Mouse (Mus musculus): ENCODE results near the gene Clca3a1. TPM values are rescaled to one million over a fixed set of nuclear protein-coding genes. Genes with fewer than 3 reads are reported as not detected.
"Not testable (repeated sequence)": the region's sequence is repeated elsewhere in the genome, so short reads cannot be mapped to it uniquely, and the experiment has no call there.

Clca3a1 gene
- polyA plus RNA-seq (2012; rRNA removed): 1.0 and 1.2 TPM in 2 replicates

DNA sequence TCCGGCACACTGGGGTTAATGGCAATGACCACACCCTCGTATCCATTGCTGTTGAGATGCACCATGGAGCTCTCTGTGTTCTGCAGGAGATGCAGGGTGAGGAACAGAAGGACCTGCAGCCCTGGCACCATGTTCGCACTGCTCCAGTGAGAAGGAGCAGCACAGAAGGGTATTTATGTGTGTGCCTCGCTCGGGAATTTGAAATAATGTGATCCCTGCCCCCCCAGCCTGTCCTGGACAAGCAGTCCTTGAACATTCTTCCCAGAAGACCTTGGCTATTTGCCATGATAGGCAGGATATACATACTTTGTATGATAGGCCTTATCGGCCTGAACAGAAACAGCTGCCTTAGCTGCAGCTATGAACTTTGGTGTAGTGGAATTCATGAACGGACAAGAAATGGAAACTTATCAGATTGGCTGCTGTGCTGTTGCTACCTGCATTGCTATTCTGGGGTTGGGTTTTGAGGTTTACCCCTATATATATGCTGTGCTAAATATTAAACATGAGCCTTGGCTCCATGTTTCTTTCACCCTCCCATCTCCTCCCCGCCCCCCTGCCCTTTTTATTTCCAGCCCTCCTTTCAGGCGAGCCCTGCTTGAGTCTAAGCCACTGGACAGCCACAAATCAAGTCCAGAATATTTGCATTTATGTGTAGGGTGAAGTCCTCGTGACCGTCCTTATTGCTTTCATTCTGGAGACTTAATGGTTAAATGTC, at the start of gene Clca3a1:
Gene Clca3a1 (minus strand): TSS at position 386 of the 718 bp plus-strand sequence.
- Histone ChIP-seq H3K27ac (ENCODE audit: control insufficient read depth, insufficient read depth, low read length) (no peak within 1 kb of the TSS), H3K4me3 (ENCODE audit: control insufficient read depth, insufficient read depth, low read length) (no peak within 1 kb of the TSS), H3K27me3 (ENCODE audit: control insufficient read depth, insufficient read depth, low read length) (no peaks in the 10 kb centered on the region), H3K36me3 (ENCODE audit: control insufficient read depth, insufficient read depth, low read length) (no peaks in the 10 kb centered on the region), H3K4me1 (replicated peaks; ENCODE audit: control insufficient read depth, insufficient read depth, low read length) (no peaks in the 10 kb centered on the region)
- no peak for TF ChIP-seq CTCF (IDR thresholded peaks at IDR 0.05; ENCODE audit: borderline replicate concordance, control insufficient read depth, extremely low read depth, insufficient read depth, low read length, poor library complexity)
- no peak for TF ChIP-seq POLR2A (IDR thresholded peaks at IDR 0.05; ENCODE audit: control insufficient read depth, extremely low read depth, insufficient read depth, low read length, poor library complexity)
- 86% methylated on average over 11 of the region's 11 CpGs for WGBS
- no peak for DNase-seq

DNA sequence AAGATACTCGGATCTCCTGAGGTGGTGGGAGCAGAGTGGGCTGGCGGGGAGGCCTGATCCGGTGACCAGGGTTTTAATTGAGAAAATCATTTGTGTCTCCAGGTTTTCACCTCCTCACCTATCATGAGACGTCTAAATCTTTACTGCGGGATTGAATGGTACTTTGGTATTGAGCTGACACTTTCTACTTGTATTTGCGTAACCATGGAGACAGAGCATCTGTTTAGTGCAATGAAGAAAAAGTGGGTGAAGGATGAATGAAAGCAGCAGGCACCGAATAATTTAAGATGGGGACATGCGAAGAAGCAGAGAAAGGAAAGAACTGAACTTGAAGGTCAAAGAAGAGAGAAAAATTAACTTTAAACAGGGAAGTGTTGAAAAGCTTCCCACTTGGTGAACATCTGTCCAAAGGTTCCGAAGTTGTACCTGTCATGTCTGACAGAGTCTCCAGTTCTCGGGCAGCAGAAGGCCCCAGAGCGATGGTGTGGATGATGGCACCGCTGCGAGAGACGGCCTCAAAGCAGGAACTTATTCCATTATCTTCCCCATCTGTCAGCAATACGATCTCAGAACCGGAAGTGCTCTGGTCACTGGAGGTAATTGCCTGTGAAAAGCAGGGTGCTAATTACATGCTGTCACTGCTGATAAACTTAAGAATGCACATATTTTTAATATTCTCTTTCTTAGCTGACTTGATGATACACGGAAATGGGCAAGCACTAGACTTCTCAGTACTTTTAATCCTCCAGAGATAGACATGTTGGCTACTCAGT, 47.6 kb upstream of the Clca3a1 start:
- H3K27me3 ChIP-seq (ENCODE audit: control insufficient read depth, insufficient read depth, low read length); H3K36me3 ChIP-seq (ENCODE audit: control insufficient read depth, insufficient read depth, low read length); H3K4me1 ChIP-seq (replicated peaks; ENCODE audit: control insufficient read depth, insufficient read depth, low read length); H3K4me3 ChIP-seq (ENCODE audit: control insufficient read depth, insufficient read depth, low read length); DNase-seq; H3K27ac ChIP-seq (ENCODE audit: control insufficient read depth, insufficient read depth, low read length): not testable (repeated sequence)
- WGBS: 73% methylated on average over 17 of the region's 17 CpGs

DNA sequence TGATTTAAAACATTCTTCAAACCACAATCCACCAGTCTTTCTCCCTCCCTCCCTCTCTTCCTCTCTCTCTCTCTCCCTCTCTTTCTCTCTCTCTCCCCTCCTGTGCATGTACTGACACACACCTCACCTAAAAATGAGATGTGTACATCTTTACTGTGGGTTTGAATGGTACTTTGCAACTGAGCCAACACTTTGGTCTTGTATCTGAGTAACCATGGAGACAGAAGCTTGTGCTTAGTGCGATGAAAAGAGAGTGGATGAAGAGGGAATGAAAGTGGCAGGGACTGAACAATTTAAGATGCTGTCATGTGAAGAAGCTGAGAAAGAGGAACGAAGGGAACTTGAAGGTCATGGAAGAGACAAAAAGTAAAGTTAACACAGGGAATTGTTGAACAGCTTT, 45.8 kb upstream of the Clca3a1 start:
- 64% methylated on average over 2 of the region's 2 CpGs for WGBS
- DNase-seq; H3K27ac ChIP-seq (ENCODE audit: control insufficient read depth, insufficient read depth, low read length): not testable (repeated sequence)

DNA sequence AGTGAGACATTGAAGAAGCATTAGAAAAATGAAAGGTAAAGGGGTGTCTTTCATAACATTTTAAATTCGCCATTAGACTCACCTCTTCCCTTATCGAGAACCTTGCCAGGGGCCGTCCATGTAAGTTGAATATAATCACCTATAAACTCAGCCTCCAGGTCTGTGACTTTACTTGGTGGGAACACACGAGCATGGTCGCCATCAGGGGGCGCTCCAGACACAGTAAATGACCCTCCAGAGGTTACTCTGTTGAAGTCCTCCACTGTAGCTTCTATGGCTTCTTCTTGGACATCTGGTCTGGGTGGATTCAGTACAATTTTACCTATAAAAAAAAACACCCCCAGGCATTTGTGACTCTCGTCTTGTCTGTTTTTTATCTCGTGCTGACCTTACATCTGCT, 41.1 kb upstream of the Clca3a1 start:
- no peaks in the 10 kb centered on the region for H3K27me3 ChIP-seq (ENCODE audit: control insufficient read depth, insufficient read depth, low read length)
- H3K4me3 ChIP-seq (ENCODE audit: control insufficient read depth, insufficient read depth, low read length): no peak overlapping the region
- no peak overlapping the region for H3K27ac ChIP-seq (ENCODE audit: control insufficient read depth, insufficient read depth, low read length)
- DNase-seq: no peak
- no peaks in the 10 kb centered on the region for H3K36me3 ChIP-seq (ENCODE audit: control insufficient read depth, insufficient read depth, low read length)
- TF ChIP-seq CTCF (IDR thresholded peaks at IDR 0.05; ENCODE audit: borderline replicate concordance, control insufficient read depth, extremely low read depth, insufficient read depth, low read length, poor library complexity) (no peak), POLR2A (IDR thresholded peaks at IDR 0.05; ENCODE audit: control insufficient read depth, extremely low read depth, insufficient read depth, low read length, poor library complexity) (no peak)
- WGBS: 50% methylated on average over 8 of the region's 8 CpGs
- no peaks in the 10 kb centered on the region for H3K4me1 ChIP-seq (replicated peaks; ENCODE audit: control insufficient read depth, insufficient read depth, low read length)

More for the DNA sequence above, 45.8 kb upstream of the Clca3a1 start:
- H3K4me1 ChIP-seq (replicated peaks; ENCODE audit: control insufficient read depth, insufficient read depth, low read length); H3K27me3 ChIP-seq (ENCODE audit: control insufficient read depth, insufficient read depth, low read length); H3K36me3 ChIP-seq (ENCODE audit: control insufficient read depth, insufficient read depth, low read length); H3K4me3 ChIP-seq (ENCODE audit: control insufficient read depth, insufficient read depth, low read length): not testable (repeated sequence)

DNA sequence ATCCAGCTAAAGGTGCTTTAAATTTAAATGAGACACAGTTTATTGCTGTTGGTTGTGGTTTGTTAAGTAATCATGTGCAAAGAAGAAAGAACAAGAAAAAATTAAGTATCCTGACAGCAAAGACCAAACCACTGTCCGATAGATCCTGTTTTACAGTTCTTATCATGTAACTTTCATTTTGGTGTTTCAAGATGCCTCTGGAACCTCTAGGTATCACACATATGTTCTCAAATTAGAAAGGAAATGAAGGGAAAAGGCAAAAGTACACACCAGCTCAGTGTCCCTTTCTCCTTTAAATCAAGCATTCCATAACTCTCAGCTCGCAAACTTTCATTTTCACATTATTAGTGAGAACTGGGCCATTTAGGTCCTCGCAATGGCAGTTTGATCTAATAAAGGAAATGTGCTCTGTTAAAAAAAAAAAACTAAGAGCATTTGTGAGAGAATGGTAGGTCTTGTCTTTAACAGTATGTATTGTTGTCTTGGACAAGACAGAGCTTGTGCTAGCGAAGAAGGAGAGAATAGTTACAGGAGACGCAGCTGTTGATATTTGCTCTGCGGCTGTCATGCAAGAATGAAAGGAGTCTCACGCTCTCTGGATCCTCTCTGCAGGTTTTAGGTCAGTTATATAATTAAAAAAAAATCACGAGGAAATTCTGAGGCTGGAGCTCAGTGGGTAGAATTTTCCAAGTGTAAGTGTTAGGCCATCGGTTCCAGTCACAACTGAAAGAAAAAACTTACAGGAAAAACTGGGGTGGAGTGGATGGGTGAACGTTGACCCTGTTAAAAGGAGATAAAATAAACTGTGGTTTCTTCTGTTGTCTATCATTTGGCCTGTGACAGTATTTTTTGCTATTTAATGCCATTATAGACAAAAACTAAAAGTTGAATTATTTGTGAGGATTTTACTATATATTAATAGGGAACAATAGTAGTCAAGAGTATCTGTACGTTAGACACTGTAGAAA, 24.7 kb upstream of the Clca3a1 start:
- WGBS: 86% methylated on average over 11 of the region's 11 CpGs
- H3K36me3 ChIP-seq (ENCODE audit: control insufficient read depth, insufficient read depth, low read length): no peaks in the 10 kb centered on the region
- no peaks in the 10 kb centered on the region for H3K27me3 ChIP-seq (ENCODE audit: control insufficient read depth, insufficient read depth, low read length)

DNA sequence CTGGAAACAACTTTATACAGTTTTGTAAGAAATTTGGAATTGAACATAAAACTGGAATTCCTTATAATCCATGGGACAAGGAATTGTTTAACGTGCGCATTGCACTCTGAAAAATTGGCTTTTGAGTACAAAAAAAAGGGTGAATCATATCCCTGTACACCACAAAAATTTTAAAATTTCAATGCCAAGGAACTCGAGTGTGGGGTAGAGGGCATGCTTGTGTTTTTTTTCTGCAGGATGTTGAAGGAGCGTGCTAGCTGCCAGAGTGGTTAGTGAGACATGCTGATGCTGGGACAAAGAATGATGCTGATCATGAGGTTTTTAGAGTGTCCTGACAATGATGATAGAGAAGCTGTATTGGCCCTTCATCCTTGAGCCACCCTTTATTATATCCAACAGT, 4.4 kb upstream of the Clca3a1 start:
- WGBS: 90% methylated on average over 4 of the region's 4 CpGs
- no peak overlapping the region for H3K27ac ChIP-seq (ENCODE audit: control insufficient read depth, insufficient read depth, low read length)
- no peaks in the 10 kb centered on the region for H3K4me1 ChIP-seq (replicated peaks; ENCODE audit: control insufficient read depth, insufficient read depth, low read length)
- no peaks in the 10 kb centered on the region for H3K36me3 ChIP-seq (ENCODE audit: control insufficient read depth, insufficient read depth, low read length)
- DNase-seq: no peak
- no peaks in the 10 kb centered on the region for H3K27me3 ChIP-seq (ENCODE audit: control insufficient read depth, insufficient read depth, low read length)
- no peak overlapping the region for H3K4me3 ChIP-seq (ENCODE audit: control insufficient read depth, insufficient read depth, low read length)
- TF ChIP-seq POLR2A (IDR thresholded peaks at IDR 0.05; ENCODE audit: control insufficient read depth, extremely low read depth, insufficient read depth, low read length, poor library complexity) (no peak), CTCF (IDR thresholded peaks at IDR 0.05; ENCODE audit: borderline replicate concordance, control insufficient read depth, extremely low read depth, insufficient read depth, low read length, poor library complexity) (no peak)

More for the DNA sequence above, 24.7 kb upstream of the Clca3a1 start:
- Histone ChIP-seq H3K27ac (ENCODE audit: control insufficient read depth, insufficient read depth, low read length) (no peak overlapping the region), H3K4me1 (replicated peaks; ENCODE audit: control insufficient read depth, insufficient read depth, low read length) (no peaks in the 10 kb centered on the region), H3K4me3 (ENCODE audit: control insufficient read depth, insufficient read depth, low read length) (no peak overlapping the region)
- TF ChIP-seq CTCF (IDR thresholded peaks at IDR 0.05; ENCODE audit: borderline replicate concordance, control insufficient read depth, extremely low read depth, insufficient read depth, low read length, poor library complexity): no peak
- TF ChIP-seq POLR2A (IDR thresholded peaks at IDR 0.05; ENCODE audit: control insufficient read depth, extremely low read depth, insufficient read depth, low read length, poor library complexity): no peak
- DNase-seq: no peak

Measured in thymus, adult 2 months (tissue).